Mouse (Mus musculus): ENCODE measurements around the gene Timd2.
"Not testable (repeated sequence)": the region's sequence is repeated elsewhere in the genome, so short reads cannot be mapped to it uniquely, and the experiment has no call there.

Timd2 gene

GRCm38 (mm10) chr11:46665599-46666522, 41.0 kb downstream of the Timd2 start:
- peak; percentile 36 for DNase-seq (ENCODE audit: extremely low spot score)

DNA sequence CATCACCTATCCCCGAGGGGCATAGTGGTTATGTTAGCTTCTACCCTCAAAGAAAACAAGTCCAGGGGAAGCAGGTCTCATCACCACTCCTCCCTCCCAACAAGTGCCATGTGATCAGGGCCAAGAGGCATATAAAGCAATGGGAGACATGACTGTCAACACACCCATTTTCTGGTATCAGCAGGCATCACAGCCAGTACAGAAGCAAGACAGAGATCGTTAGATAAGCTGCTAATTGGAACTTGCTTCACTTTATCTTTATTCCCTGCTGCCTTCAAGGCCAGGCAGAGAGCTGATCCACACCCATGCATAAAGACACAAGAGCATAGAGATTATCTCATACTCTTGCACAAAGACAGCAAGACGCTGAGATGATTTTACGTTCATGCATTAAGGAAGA, 43.6 kb downstream of the Timd2 start:
- no peak for DNase-seq (ENCODE audit: extremely low spot score)

DNA sequence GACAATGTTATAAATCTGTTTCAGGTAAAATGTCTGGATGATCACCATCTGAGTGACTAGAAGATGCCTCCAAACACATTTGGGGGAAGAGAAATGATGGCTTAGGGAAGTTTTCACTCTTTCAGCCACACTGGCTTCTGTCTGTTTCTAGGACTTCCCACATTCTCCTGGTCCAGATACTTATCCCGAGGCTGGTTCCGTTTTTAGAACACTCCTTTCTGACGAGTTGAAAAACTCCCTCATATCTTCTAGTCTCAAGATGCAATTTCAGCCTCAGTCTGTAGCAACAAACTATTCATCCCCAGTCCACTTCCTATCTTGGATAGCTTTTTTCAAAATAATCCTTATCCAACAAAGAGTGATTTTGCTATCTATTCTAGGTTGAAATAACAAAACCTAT, 54.4 kb downstream of the Timd2 start:
- DNase-seq (ENCODE audit: extremely low spot score) = no peak

DNA sequence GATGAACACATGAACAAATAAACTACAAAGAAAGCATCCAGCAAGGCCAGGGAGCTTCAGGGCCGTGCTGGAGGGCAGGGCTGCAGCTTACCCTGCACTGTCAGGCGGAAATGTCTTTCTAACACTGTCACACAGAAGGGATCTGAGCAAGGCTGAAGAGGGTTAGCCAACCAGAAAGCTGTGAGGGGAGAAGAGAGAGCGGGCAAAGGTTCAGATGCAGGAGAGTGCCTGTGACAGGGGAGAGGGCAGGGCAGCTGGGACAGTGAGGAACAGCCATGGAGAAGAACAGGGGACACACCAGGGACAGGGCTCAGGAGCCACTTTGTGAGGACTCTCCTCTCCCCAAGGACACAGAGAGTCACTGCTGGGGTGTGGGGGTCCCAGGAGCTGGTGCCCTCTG, 57.2 kb downstream of the Timd2 start:
- DNase-seq (ENCODE audit: extremely low spot score) = not testable (repeated sequence)

GRCm38 (mm10) chr11:46644824-46645223, 62.0 kb downstream of the Timd2 start:
- DNase-seq (ENCODE audit: extremely low spot score) = no peak

- no peak for DNase-seq (ENCODE audit: extremely low spot score)
These were observed 70.3 kb downstream of the Timd2 start for GRCm38 (mm10) chr11:46636568-46636967.

DNA sequence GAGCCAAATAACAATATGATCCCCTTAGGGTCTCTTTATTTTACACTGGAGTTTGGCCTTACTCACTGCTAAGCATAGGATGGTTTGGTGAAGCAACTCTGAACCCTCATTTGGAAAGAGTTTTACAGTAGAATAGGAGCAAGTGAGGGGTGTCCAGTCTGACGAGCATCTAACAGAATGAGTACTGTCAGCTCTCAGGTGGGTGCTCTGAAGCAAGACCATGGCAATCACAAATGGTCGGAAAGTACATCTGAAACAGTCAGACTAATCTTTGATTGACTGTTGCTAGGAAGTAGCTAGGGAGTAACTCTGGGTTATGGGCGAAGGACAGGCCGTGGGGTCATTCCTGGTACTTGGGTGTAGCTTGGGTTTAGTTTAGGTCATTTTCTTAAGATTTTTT, 71.3 kb downstream of the Timd2 start:
- DNase-seq (ENCODE audit: extremely low spot score) = not testable (repeated sequence)

DNA sequence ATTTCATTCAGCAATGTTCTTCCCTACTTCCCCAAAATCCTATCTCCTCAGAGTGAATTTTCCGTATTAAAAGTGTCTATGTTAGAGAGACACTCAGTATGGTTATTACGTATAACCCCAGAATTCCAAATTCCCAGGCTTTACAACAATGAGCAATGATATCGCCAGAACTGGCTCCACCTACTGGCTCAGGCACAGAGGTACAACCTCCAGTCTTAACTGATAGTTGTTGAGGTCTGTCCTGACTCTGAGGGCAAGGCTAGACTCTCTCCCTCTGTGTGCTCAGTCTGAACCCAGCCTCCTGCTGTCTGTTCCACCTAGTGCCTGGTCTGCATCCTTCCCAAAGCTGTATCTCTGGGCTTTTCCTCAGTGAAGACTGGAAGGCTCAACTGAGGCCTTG, 75.2 kb downstream of the Timd2 start:
- peak; percentile 25 for DNase-seq (ENCODE audit: extremely low spot score)

DNA sequence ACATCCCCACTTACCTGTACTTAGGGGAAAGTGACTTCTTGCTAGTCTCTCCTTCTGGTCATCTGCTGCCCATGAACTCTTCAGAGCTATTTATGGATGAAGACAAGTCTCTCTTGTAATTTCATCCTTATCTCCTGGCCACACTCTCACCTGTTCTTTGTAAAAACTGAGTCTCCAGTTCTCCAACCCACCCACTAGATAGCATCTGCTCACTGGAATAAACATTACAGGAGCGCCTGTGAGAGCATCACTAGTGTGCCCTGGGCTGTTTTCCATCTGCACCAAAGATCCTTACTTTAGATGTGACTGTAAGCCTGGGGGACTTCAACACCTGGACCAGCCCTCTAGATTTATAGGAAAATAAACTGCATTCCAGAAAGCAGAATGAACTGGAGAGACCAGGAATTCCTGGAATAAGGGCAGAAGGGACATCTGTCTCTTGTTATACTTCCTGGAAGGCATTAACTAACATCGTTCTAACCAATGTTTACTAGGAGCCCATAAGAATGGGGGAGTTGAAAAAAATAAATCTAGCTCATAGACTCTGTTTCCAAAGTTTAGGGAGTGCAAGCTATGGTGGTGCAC, 77.6 kb downstream of the Timd2 start, which contains the start of gene Dppa1:
Dppa1 (minus strand) TSS at position 51 of the 585 bp plus-strand sequence.
- no peak for DNase-seq (ENCODE audit: extremely low spot score)

DNA sequence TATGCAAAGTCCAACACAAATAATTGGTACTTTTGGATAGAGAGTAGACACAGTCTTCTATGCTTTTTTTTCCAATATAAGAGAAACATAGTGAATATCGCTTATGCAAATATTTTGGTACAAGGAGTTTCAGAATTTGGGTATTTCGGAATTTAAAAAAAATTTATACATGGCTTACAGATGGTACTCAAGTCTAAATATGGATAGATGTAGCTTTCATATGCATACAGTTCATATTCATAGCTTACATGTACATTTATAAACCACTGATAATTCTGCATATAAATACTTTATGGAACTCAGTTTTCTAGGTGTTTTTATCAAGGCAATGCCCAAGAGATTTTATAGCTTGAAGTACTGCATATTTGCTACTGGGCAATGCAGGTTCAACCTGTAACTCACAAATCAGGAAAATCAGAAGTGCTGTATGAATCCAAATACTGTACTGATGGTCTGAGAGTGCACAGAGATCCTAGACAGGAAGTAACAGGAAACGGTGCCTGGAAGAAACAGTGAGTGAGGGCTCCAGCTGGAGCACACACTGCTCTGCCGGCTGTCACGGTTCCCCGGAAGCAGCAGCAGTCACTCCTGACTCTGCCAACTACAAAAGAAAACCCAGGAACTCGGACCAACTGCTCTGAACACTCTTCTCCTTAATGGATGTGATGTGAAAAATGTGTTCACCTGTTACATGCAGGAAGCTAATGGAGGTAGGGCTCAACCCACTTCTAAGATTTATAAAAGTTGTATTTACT, 86.3 kb downstream of the Timd2 start:
- no peak for DNase-seq (ENCODE audit: extremely low spot score)

GRCm38 (mm10) chr11:46619929-46620328, 86.9 kb downstream of the Timd2 start:
- DNase-seq (ENCODE audit: extremely low spot score) = no peak

All from embryo, embryonic 9.5 days (tissue).